Mouse (Mus musculus) heart, embryonic 13.5 days (tissue): ENCODE results near the gene Tmppe. TPM values are rescaled to one million over a fixed set of nuclear protein-coding genes. Genes with fewer than 3 reads are reported as not detected.
"Not testable (repeated sequence)": the region's sequence is repeated elsewhere in the genome, so short reads cannot be mapped to it uniquely, and the experiment has no call there.

Experiments
- ATAC-seq: fragments of 200-750 bp; cut with Nextera tagmentation; 2 replicates; pipeline ENCODE4 v1.8.0; 2017; ENCODE audit warnings: moderate TSS enrichment; ENCODE audit not compliant: insufficient number of reproducible peaks, low FRiP score, low TSS enrichment; ENCODE audit errors: extremely low read depth
- H3K27ac ChIP-seq: fragments of 300-500 bp; sonication (generic); replicated peaks from 2 replicates; pipeline ENCODE4 v1.5.1; 2015; ENCODE audit warnings: moderate library complexity, mild to moderate bottlenecking, inconsistent platforms
- H3K27me3 ChIP-seq: fragments of 300-500 bp; sonication (generic); replicated peaks from 2 replicates; pipeline ENCODE4 v1.6.1; 2015; ENCODE audit warnings: mild to moderate bottlenecking, inconsistent platforms
- H3K36me3 ChIP-seq: fragments of 300-500 bp; sonication (generic); 2 replicates; pipeline ENCODE4 v1.6.1; 2015; ENCODE audit warnings: mild to moderate bottlenecking, inconsistent platforms
- H3K4me1 ChIP-seq: fragments of 300-500 bp; sonication (generic); 2 replicates; pipeline ENCODE4 v1.6.1; 2015; ENCODE audit warnings: inconsistent platforms
- H3K4me2 ChIP-seq: fragments of 300-500 bp; sonication (generic); 2 replicates; pipeline ENCODE4 v1.6.1; 2015; ENCODE audit warnings: inconsistent platforms, mild to moderate bottlenecking, moderate library complexity
- H3K4me3 ChIP-seq: fragments of 300-500 bp; sonication (generic); 2 replicates; pipeline ENCODE4 v1.5.1; 2015; ENCODE audit warnings: moderate library complexity, mild to moderate bottlenecking, inconsistent platforms
- H3K9ac ChIP-seq: fragments of 300-500 bp; sonication (generic); 2 replicates; pipeline ENCODE4 v1.6.1; 2015; ENCODE audit warnings: inconsistent platforms, mild to moderate bottlenecking, moderate library complexity
- H3K9me3 ChIP-seq: fragments of 300-500 bp; sonication (generic); 2 replicates; pipeline ENCODE4 v1.6.1; 2016; ENCODE audit warnings: inconsistent platforms
- WGBS: fragments of 180-500 bp; shearing (Covaris S2); methylation state at CpG from one replicate; pipeline ENCODE4 v1.1.7; 2015; ENCODE audit warnings: mixed read lengths; 5-methylcytosine and 5-hydroxymethylcytosine counted together
- polyA plus RNA-seq: library from polyadenylated mRNA; unstranded; fragments of >200 nt; fragmentation: Nextera tagmentation; extraction: Ambion mirVana; gene quantifications from 2 replicates; pipeline ENCODE4 v1.2.1, GENCODE M21; 2015

The Tmppe gene
- polyA plus RNA-seq, 1 experiment from 2014 or later, result 9.2 TPM

GRCm38 (mm10) chr9:114384691-114385090 lies 16.2 kb upstream of the Tmppe start:
- no peak for ATAC-seq
- Histone ChIP-seq H3K9ac (no peak overlapping the region), H3K36me3 (peaks cover 56% of the 10 kb centered on the region), H3K4me3 (no peak overlapping the region), H3K9me3 (no peaks in the 10 kb centered on the region), H3K27ac (no peak overlapping the region), H3K4me2 (no peak overlapping the region), H3K4me1 (peaks cover 34% of the 10 kb centered on the region), H3K27me3 (no peaks in the 10 kb centered on the region)
- WGBS, result 85% methylated on average over 24 of the region's 24 CpGs

- WGBS, result 94% methylated on average over 10 of the region's 10 CpGs
- Histone ChIP-seq H3K4me1 (peaks cover 35% of the 10 kb centered on the region), H3K36me3 (peaks cover 51% of the 10 kb centered on the region), H3K27me3 (no peaks in the 10 kb centered on the region), H3K27ac (no peak overlapping the region), H3K4me3 (no peak overlapping the region), H3K9ac (no peak overlapping the region), H3K4me2 (no peak overlapping the region), H3K9me3 (no peaks in the 10 kb centered on the region)
- ATAC-seq, result no peak
Observed at GRCm38 (mm10) chr9:114385160-114385559, 15.7 kb upstream of the Tmppe start.

- Histone ChIP-seq H3K9me3 (no peaks in the 10 kb centered on the region), H3K9ac (no peak overlapping the region), H3K4me3 (no peak overlapping the region), H3K4me2 (no peak overlapping the region), H3K27me3 (no peaks in the 10 kb centered on the region), H3K4me1 (peaks cover 40% of the 10 kb centered on the region), H3K36me3 (peaks cover 40% of the 10 kb centered on the region), H3K27ac (no peak overlapping the region)
- 52% methylated on average over 6 of the region's 6 CpGs for WGBS
- ATAC-seq, result no peak
Observed at GRCm38 (mm10) chr9:114387086-114387485, 13.8 kb upstream of the Tmppe start.

GRCm38 (mm10) chr9:114388288-114388687 lies 12.6 kb upstream of the Tmppe start:
- Histone ChIP-seq H3K9ac (peak overlapping the region; percentile 67), H3K4me1 (peaks cover 40% of the 10 kb centered on the region), H3K4me3 (peak overlapping the region; percentile 90; the same call in 1 of the 2 replicates), H3K9me3 (no peaks in the 10 kb centered on the region), H3K27me3 (no peaks in the 10 kb centered on the region), H3K27ac (peak overlapping the region; percentile 94), H3K4me2 (peak overlapping the region; percentile 87), H3K36me3 (peaks cover 29% of the 10 kb centered on the region)
- ATAC-seq, result no peak
- whole genome bisulfite sequencing, result 66% methylated on average over 8 of the region's 8 CpGs

- peak overlapping the region; percentile 90 for H3K4me3 ChIP-seq
- H3K4me2 ChIP-seq, result peak overlapping the region; percentile 87
- H3K27me3 ChIP-seq, result no peaks in the 10 kb centered on the region
- peak overlapping the region; percentile 94 for H3K27ac ChIP-seq
- WGBS, result 47% methylated on average over 3 of the region's 3 CpGs
- peaks cover 40% of the 10 kb centered on the region for H3K4me1 ChIP-seq
- peaks cover 24% of the 10 kb centered on the region for H3K36me3 ChIP-seq
- H3K9ac ChIP-seq, result peak overlapping the region; percentile 67
- no peak for ATAC-seq
- H3K9me3 ChIP-seq, result no peaks in the 10 kb centered on the region
Observed at GRCm38 (mm10) chr9:114388701-114389370, 12.1 kb upstream of the Tmppe start.

GRCm38 (mm10) chr9:114389371-114389904 lies 11.5 kb upstream of the Tmppe start:
- H3K9me3 ChIP-seq, result no peaks in the 10 kb centered on the region
- 69% methylated on average over 8 of the region's 8 CpGs for WGBS
- peak overlapping the region; percentile 94 for H3K27ac ChIP-seq
- peaks cover 40% of the 10 kb centered on the region for H3K4me1 ChIP-seq
- peaks cover 18% of the 10 kb centered on the region for H3K36me3 ChIP-seq
- no peak; the same call in 1 of the 2 replicates for ATAC-seq
- peak overlapping the region; percentile 90 for H3K4me3 ChIP-seq
- no peaks in the 10 kb centered on the region for H3K27me3 ChIP-seq
- peak overlapping the region; percentile 94 for H3K9ac ChIP-seq
- peak overlapping the region; percentile 87 for H3K4me2 ChIP-seq

GRCm38 (mm10) chr9:114389905-114390748 lies 10.8 kb upstream of the Tmppe start, which contains the start of gene Crtap:
TSS of gene Crtap (minus strand) at chr9:114390675.
- peak within 1 kb of the TSS; percentile 87 for H3K4me2 ChIP-seq
- H3K9ac ChIP-seq, result peak within 1 kb of the TSS; percentile 94
- peaks cover 43% of the 10 kb centered on the region for H3K4me1 ChIP-seq
- H3K36me3 ChIP-seq, result peaks cover 11% of the 10 kb centered on the region
- no peaks in the 10 kb centered on the region for H3K27me3 ChIP-seq
- ATAC-seq, result peak; percentile 52
- peak within 1 kb of the TSS; percentile 90 for H3K4me3 ChIP-seq
- WGBS, result under 1% methylated on average over 95 of the region's 96 CpGs
- no peaks in the 10 kb centered on the region for H3K9me3 ChIP-seq
- peak within 1 kb of the TSS; percentile 94 for H3K27ac ChIP-seq

- Histone ChIP-seq H3K36me3 (peaks cover 5% of the 10 kb centered on the region), H3K27ac (peak overlapping the region; percentile 94), H3K4me2 (peak overlapping the region; percentile 87), H3K27me3 (no peaks in the 10 kb centered on the region), H3K4me3 (peak overlapping the region; percentile 90), H3K9ac (peak overlapping the region; percentile 94), H3K4me1 (peaks cover 44% of the 10 kb centered on the region), H3K9me3 (no peaks in the 10 kb centered on the region)
- WGBS, result 4% methylated on average over 10 of the region's 10 CpGs
- no peak for ATAC-seq
Observed at GRCm38 (mm10) chr9:114390749-114391075, 10.2 kb upstream of the Tmppe start.

GRCm38 (mm10) chr9:114394136-114394535 lies 6.8 kb upstream of the Tmppe start:
- H3K9ac ChIP-seq, H3K36me3 ChIP-seq, H3K27ac ChIP-seq, H3K9me3 ChIP-seq, H3K4me3 ChIP-seq, H3K4me2 ChIP-seq, H3K27me3 ChIP-seq, ATAC-seq: not testable (repeated sequence)
- H3K4me1 ChIP-seq, result peaks cover 16% of the 10 kb centered on the region
- 64% methylated on average over 6 of the region's 6 CpGs for WGBS

- WGBS, result 63% methylated on average over 8 of the region's 8 CpGs
Observed at GRCm38 (mm10) chr9:114394677-114395076, 6.2 kb upstream of the Tmppe start.

GRCm38 (mm10) chr9:114395258-114395657 lies 5.6 kb upstream of the Tmppe start:
- WGBS, result 85% methylated on average over 4 of the region's 4 CpGs
- no peaks in the 10 kb centered on the region for H3K9me3 ChIP-seq

More at GRCm38 (mm10) chr9:114394677-114395076, 6.2 kb upstream of the Tmppe start:
- Histone ChIP-seq H3K9me3 (no peaks in the 10 kb centered on the region), H3K9ac (no peak overlapping the region), H3K4me2 (no peak overlapping the region), H3K36me3 (no peaks in the 10 kb centered on the region), H3K27ac (0 out of 2 replicates have a peak overlapping the region, but pooled peaks have one; percentile 20), H3K27me3 (no peaks in the 10 kb centered on the region), H3K4me1 (peaks cover 10% of the 10 kb centered on the region), H3K4me3 (no peak overlapping the region)
- ATAC-seq, result no peak

More at GRCm38 (mm10) chr9:114395258-114395657, 5.6 kb upstream of the Tmppe start:
- Histone ChIP-seq H3K4me1 (peaks cover 10% of the 10 kb centered on the region), H3K36me3 (no peaks in the 10 kb centered on the region), H3K9ac (no peak overlapping the region), H3K4me3 (no peak overlapping the region), H3K27ac (no peak overlapping the region), H3K27me3 (no peaks in the 10 kb centered on the region), H3K4me2 (no peak overlapping the region)
- ATAC-seq, result no peak
